Mouse (Mus musculus) heart, postnatal 0 days (tissue): Measurements from ENCODE around the gene Pars2.

Experiments
- CTCF ChIP-seq: IDR thresholded peaks from 2 replicates; pipeline ENCODE4 v1.5.1; 2016; ENCODE audit warnings: antibody characterized with exemption, control low read depth, low read depth
- EP300 ChIP-seq: IDR thresholded peaks from 2 replicates; pipeline ENCODE4 v1.6.1; 2016; ENCODE audit warnings: antibody characterized with exemption, low read depth

DNA sequence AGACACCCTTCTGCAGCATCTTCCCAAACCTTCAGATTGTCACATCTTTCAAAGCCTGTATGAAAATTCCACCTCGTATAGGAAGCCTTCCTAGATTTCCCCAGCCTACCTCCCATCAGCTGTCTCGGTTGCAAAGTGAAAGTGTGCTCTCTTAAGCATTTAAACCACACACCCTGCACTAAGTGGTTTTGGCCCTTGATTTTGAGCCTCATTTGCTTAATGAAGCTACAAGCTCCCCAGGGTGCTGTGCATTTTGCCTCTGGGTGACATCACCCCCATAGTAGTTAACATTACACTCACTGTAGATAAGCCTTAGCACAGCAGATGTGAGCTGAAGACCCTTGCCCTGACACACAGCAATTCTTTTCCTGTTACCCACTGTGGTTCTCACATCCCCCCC, 30.1 kb downstream of the Pars2 start:
- TF ChIP-seq CTCF (no peak), EP300 (no peak)
